Mouse (Mus musculus): ENCODE measurements around the gene Csnk2a2.

- TF ChIP-seq CTCF (IDR thresholded peaks at IDR 0.05) = no peak
- no peak for TF ChIP-seq EP300 (IDR thresholded peaks at IDR 0.05)
Measured at GRCm38 (mm10) chr8:95504835-95505234, 15.0 kb upstream of the Csnk2a2 start.

Data from lung, postnatal 0 days (tissue).